Mouse (Mus musculus): ENCODE measurements around the gene Mcub. TPM values are rescaled to one million over a fixed set of nuclear protein-coding genes. Genes with fewer than 3 reads are reported as not detected.

Mcub gene
- polyA plus RNA-seq, 1 experiment from 2014 or later: 2.6 TPM

DNA sequence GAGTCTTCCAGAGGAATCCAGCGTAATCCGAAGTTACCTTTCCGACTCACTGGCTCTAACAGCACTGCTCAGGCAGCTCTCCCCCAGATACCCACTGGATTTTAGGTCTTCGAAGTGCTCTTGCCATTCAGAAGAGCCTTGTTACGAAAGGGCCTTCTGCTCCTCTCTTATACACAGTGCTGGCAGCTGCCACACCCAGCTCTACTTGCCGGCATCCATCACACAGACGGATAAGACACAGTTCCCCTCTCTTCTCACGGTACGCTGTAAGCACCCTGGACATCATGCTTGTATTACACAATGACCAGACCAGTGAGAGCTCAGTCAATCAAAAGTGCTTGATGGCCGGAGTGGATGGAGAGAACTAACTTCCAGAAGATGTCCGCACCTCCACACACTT, 11.8 kb upstream of the Mcub start:
- Histone ChIP-seq H3K4me2 (replicated peaks) (no peak overlapping the region), H3K4me3 (no peak overlapping the region), H3K4me1 (no peaks in the 10 kb centered on the region), H3K36me3 (peaks cover 43% of the 10 kb centered on the region), H3K27ac (no peak overlapping the region), H3K27me3 (replicated peaks) (no peaks in the 10 kb centered on the region), H3K9ac (no peak overlapping the region), H3K9me3 (no peaks in the 10 kb centered on the region)
- ATAC-seq (ENCODE audit: low FRiP score, low read depth): no peak
- WGBS: 87% methylated on average over 11 of the region's 11 CpGs

DNA sequence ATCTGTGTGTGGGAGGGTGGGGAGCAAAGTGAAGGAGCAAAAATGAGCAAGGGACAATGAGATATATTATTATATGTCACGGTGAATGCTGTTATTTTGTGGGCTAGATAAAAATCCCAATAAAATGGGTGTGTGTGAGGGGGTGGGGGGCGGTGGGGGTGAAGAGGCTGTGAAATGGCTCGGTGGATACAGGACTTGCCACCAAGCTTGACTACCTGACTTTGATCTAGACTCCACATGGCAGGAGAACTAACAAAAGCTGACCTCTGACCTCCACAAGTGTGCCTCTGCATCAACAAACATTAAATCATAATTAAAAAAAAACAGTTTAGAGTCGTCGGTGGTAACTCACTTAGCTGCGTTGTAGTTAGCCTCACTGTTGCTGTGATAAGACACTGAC, 9.5 kb upstream of the Mcub start:
- H3K27ac ChIP-seq: no peak overlapping the region
- H3K9me3 ChIP-seq: no peaks in the 10 kb centered on the region
- no peak overlapping the region for H3K4me2 ChIP-seq (replicated peaks)
- ATAC-seq (ENCODE audit: low FRiP score, low read depth): no peak
- H3K4me1 ChIP-seq: no peaks in the 10 kb centered on the region
- no peak overlapping the region for H3K9ac ChIP-seq
- H3K4me3 ChIP-seq: no peak overlapping the region
- no peaks in the 10 kb centered on the region for H3K27me3 ChIP-seq (replicated peaks)
- 60% methylated on average over 6 of the region's 6 CpGs for WGBS
- H3K36me3 ChIP-seq: peaks cover 23% of the 10 kb centered on the region

DNA sequence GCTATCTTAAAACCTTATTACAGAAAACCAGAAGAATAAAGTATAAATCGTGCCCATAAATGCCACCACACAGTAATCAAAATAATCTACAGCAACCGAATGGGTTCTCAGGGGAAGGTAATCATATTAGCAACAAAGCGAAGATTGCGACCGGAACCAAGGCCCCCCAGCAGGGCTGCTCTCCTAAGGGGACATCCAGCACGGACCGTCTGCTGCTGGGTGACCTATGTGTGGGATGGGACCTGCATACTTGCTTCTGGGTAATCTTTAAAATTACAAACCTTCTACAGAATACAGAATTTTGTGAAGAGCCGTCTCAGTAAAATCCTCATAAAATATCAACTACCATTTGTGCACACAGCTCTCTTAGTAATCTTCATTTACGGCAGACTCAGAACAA, 8.7 kb upstream of the Mcub start:
- Histone ChIP-seq H3K4me1 (no peaks in the 10 kb centered on the region), H3K27ac (no peak overlapping the region), H3K27me3 (replicated peaks) (no peaks in the 10 kb centered on the region), H3K4me2 (replicated peaks) (no peak overlapping the region), H3K9ac (no peak overlapping the region), H3K4me3 (no peak overlapping the region), H3K9me3 (no peaks in the 10 kb centered on the region), H3K36me3 (peaks cover 16% of the 10 kb centered on the region)
- whole genome bisulfite sequencing: 76% methylated on average over 9 of the region's 9 CpGs
- ATAC-seq (ENCODE audit: low FRiP score, low read depth): no peak

DNA sequence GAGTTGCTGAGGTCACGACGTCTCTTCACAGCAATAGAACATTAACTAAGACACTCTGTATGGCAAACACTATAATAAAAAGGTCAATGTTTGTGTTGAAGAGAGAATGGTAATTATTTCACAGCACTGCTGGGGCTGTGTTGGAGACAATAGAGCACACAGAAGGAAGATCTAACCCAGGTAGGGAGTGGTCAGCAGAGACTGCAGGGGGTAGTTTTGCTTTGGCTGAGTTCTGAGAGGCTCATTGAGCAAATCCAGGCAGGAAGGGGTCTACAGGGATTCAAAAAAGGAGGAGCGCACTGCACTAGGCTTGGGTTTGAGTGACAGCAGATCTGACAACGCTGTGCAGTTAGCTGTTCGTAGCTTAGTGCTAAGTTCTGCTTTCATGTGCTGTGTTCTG, 6.3 kb upstream of the Mcub start:
- WGBS: 82% methylated on average over 5 of the region's 5 CpGs
- Histone ChIP-seq H3K4me2 (replicated peaks) (no peak overlapping the region), H3K9ac (no peak overlapping the region), H3K4me1 (no peaks in the 10 kb centered on the region), H3K27me3 (replicated peaks) (no peaks in the 10 kb centered on the region), H3K27ac (no peak overlapping the region), H3K36me3 (no peaks in the 10 kb centered on the region), H3K4me3 (no peak overlapping the region), H3K9me3 (no peaks in the 10 kb centered on the region)
- no peak for ATAC-seq (ENCODE audit: low FRiP score, low read depth)

DNA sequence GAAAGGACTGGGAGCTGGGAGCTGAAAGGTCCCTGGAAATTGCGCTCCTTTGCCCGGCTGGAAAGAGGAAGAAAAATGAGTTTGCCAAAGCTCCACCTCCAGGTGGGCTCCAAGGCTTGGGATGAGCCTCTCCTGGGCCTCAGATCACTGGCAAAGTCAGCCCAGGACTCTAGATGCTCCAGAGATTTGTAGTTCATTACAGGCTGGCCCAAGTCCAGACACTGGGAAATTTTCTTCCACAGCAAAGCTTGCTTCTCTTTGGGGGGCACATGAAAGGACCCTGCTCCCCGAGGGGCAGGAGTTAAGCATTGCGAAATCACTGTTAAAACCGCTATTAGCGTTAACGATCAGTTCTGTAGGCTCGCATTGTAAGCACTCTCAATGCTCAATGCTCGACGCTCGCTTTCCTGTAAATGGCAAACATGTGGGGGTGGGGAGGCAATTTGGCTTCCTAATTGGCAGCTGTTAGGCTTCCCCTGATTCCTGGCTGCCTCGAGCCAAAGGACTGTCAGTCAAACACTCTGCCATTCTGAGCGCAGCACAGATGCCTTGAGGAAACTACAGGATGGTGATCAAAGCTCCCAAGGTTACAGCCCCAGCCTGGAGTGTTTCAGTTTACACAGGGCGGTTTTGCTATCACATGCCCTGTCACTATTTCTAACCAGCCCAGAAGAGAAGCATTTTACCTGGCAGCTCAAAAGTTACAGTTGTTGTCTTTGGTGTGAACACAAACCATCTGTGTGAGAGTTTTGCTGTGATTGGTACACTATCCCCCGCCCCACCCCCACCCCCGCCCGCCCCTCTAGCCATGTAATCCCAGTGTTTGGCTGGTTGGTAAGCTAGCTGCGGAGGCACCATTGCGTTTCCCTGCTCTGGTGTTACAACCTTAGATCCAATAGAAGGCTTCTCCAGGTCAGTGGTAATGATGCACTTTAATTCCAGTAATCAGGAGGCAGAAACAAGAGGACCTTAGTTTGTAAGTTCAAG, 816 bp upstream of the Mcub start:
- peaks cover 22% of the 10 kb centered on the region for H3K27me3 ChIP-seq (replicated peaks)
- H3K4me1 ChIP-seq: peaks cover 20% of the 10 kb centered on the region
- peak overlapping the region; percentile 100 for H3K4me2 ChIP-seq (replicated peaks)
- no peaks in the 10 kb centered on the region for H3K9me3 ChIP-seq
- peak overlapping the region; percentile 55; the same call in 1 of the 2 replicates for H3K4me3 ChIP-seq
- peak; percentile 67 for ATAC-seq (ENCODE audit: low FRiP score, low read depth)
- 16% methylated on average over 19 of the region's 19 CpGs for WGBS
- H3K36me3 ChIP-seq: no peaks in the 10 kb centered on the region
- peak overlapping the region; percentile 55; the same call in 1 of the 2 replicates for H3K9ac ChIP-seq
- H3K27ac ChIP-seq: no peak overlapping the region

DNA sequence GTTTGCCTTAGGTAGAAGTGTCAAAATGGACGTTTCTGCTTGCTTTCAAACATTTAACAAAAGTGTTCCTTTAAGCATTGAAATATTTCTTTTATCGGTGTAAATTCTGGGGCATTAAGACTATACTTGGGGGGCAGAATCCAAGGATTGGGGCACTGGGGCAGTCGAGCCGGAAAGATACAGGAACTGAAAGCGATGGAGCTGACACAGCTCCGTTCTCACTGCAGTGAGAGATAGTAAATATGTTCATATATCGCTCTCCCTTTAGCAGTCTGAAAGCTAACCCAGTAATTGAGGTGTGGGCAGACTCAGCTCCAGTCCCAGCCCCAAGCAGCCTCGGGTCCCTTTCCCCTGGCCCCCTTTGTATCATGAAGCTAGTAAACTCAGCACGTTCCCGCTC, 975 bp downstream of the Mcub start:
- no peaks in the 10 kb centered on the region for H3K36me3 ChIP-seq
- no peaks in the 10 kb centered on the region for H3K9me3 ChIP-seq
- ATAC-seq (ENCODE audit: low FRiP score, low read depth): no peak
- WGBS: 35% methylated on average over 10 of the region's 10 CpGs
- H3K27me3 ChIP-seq (replicated peaks): peaks cover 22% of the 10 kb centered on the region
- peak overlapping the region; percentile 100 for H3K4me2 ChIP-seq (replicated peaks)
- 0 out of 2 replicates have a peak overlapping the region, but pooled peaks have one; percentile 55 for H3K9ac ChIP-seq
- peaks cover 20% of the 10 kb centered on the region for H3K4me1 ChIP-seq
- no peak overlapping the region for H3K27ac ChIP-seq
- peak overlapping the region; percentile 55; the same call in 1 of the 2 replicates for H3K4me3 ChIP-seq

DNA sequence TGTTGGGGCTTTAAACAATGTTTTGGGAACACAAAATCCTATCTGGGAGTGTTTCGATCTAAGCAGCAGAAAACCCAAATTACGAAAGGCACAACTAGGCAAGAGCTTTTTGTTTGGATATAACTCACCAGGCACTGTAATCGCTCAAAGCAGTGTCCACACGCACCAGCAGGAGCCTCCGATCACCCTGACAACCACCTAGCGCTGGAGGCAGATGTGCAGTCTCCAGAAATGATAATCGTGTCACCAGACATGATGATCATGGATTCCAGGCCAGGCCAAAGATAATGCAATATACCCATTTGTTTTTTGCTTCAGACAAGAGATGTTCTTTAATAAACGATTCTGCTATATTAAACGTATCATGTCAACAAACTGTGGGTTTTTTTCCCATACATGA, 2.1 kb downstream of the Mcub start:
- Histone ChIP-seq H3K27ac (no peak overlapping the region), H3K4me2 (replicated peaks) (no peak overlapping the region), H3K4me1 (peaks cover 20% of the 10 kb centered on the region), H3K9ac (no peak overlapping the region), H3K9me3 (no peaks in the 10 kb centered on the region), H3K36me3 (no peaks in the 10 kb centered on the region), H3K4me3 (no peak overlapping the region), H3K27me3 (replicated peaks) (peaks cover 22% of the 10 kb centered on the region)
- no peak for ATAC-seq (ENCODE audit: low FRiP score, low read depth)
- WGBS: 76% methylated on average over 9 of the region's 9 CpGs

DNA sequence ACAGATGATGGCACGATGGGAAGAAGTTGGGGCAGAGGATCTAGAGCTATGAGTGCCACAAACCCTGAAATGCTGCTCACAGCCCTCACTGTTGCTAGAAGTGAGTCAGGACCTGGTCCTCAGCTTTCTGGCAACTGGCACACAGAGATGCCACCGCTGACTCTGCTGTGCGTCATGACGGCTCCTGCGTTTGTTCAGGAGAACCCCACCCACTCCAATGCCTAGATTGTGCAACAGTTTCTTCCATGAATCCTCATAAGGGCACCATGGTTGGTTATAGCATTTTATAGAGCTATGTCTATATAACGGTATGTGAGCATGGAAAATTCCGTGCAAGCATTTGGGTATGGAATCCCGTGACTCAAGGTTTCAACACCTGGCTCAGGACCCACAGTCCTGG, 5.3 kb downstream of the Mcub start:
- 91% methylated on average over 8 of the region's 8 CpGs for WGBS
- H3K27me3 ChIP-seq (replicated peaks): peaks cover 13% of the 10 kb centered on the region
- H3K27ac ChIP-seq: no peak overlapping the region
- H3K4me3 ChIP-seq: no peak overlapping the region
- ATAC-seq (ENCODE audit: low FRiP score, low read depth): no peak
- no peak overlapping the region for H3K9ac ChIP-seq
- H3K4me1 ChIP-seq: peaks cover 6% of the 10 kb centered on the region; the same call in 1 of the 2 replicates
- no peaks in the 10 kb centered on the region for H3K9me3 ChIP-seq
- no peaks in the 10 kb centered on the region for H3K36me3 ChIP-seq
- H3K4me2 ChIP-seq (replicated peaks): no peak overlapping the region

DNA sequence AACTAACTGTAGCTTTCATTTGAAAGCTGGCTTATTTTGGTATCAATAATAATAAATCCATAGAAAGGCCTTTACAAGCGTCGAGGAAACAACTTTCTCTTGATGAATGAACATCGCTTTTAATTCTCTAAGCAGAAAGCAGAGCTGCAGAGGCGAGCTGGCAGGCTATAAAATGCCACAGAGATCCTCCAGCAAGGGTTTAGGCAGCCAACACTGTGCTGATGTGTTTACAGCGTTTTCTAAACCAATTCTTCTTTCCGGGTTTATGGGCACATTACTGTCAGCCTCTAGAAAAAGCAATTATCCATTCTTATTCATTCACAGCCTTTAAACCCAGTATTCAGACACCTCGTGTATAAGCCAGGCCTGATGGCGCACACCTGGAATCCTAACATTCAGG, 7.5 kb downstream of the Mcub start:
- WGBS: 42% methylated on average over 8 of the region's 8 CpGs
- Histone ChIP-seq H3K4me1 (no peaks in the 10 kb centered on the region), H3K27ac (no peak overlapping the region), H3K27me3 (replicated peaks) (no peaks in the 10 kb centered on the region), H3K36me3 (no peaks in the 10 kb centered on the region), H3K4me2 (replicated peaks) (no peak overlapping the region), H3K9ac (no peak overlapping the region), H3K9me3 (no peaks in the 10 kb centered on the region), H3K4me3 (no peak overlapping the region)
- no peak for ATAC-seq (ENCODE audit: low FRiP score, low read depth)

DNA sequence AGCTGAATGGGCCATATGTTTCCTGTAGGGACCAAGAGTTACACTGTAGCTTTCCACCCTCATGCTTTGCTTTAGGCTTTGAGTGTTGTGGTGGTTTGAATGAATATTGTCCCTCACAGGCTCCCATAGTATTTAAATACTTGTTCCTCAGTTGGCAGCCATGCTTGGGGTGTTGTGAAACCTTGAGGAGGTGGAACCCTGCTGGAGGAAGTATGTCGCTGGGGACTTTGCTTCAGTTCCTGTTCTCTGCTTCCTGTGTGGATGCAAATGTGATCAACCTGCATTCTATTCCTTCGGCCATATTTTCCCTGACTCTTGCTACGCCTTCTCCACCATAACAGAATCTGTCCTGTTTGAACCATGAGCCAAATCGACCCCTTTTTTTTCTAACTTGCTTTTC, 16.7 kb downstream of the Mcub start:
- Histone ChIP-seq H3K36me3 (no peaks in the 10 kb centered on the region), H3K9ac (no peak overlapping the region), H3K27ac (no peak overlapping the region), H3K27me3 (replicated peaks) (no peaks in the 10 kb centered on the region), H3K4me2 (replicated peaks) (no peak overlapping the region), H3K9me3 (no peaks in the 10 kb centered on the region), H3K4me1 (no peaks in the 10 kb centered on the region), H3K4me3 (no peak overlapping the region)
- 87% methylated on average over 4 of the region's 4 CpGs for WGBS
- no peak for ATAC-seq (ENCODE audit: low FRiP score, low read depth)

DNA sequence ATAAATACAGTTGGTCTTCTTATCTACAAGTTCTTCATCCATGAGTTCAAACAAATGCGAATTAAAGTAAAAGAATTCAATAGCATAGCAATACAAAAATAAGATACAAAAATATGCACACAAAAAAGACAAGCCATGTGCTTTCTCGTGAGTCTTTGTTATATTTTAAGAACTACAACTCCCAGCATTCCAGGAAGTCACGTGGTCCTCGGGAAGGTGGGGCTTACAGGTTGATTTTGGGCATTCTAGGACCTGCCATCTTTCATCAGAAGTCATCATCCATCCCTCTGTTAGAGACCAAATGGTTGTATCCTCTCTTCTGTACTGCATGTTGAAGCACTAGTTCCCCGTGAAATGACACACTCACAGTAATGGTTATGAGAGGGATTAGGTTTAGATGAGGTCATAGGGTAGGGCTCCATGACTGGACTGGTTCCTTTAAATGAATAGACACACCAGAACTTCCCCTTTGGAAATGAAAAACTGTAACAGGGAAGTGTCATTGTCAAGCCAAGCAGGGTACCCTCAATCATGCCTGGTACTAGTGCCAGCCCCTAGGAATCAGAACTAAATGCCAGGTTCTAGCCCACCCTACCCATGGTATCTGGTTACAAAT, 20.7 kb downstream of the Mcub start:
- no peak for ATAC-seq (ENCODE audit: low FRiP score, low read depth)
- 85% methylated on average over 5 of the region's 5 CpGs for WGBS

DNA sequence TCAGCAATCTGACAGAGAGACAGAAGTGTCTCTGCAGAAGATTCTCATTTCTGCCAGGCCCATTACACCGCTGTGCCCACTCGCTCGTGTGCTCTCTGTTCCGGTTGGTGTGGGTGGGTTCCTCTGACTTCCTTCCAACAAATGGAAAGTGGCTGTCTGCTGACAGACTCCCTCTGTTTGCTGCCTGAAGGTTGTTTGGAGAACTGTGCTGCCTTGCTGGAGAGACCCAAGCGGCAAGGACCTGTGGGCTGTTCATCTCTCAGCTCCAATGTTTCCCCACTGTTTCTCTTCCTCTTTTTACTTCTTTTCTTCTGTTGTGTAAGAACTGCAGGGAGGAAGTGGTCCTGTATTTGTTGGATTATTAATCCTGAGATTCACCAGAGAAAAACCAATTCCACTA, 21.6 kb downstream of the Mcub start:
- Histone ChIP-seq H3K4me1 (no peaks in the 10 kb centered on the region), H3K27ac (no peak overlapping the region), H3K9me3 (no peaks in the 10 kb centered on the region), H3K9ac (no peak overlapping the region), H3K27me3 (replicated peaks) (no peaks in the 10 kb centered on the region), H3K36me3 (no peaks in the 10 kb centered on the region), H3K4me3 (no peak overlapping the region), H3K4me2 (replicated peaks) (no peak overlapping the region)
- ATAC-seq (ENCODE audit: low FRiP score, low read depth): no peak
- 93% methylated on average over 5 of the region's 5 CpGs for WGBS

More for the DNA sequence above, 20.7 kb downstream of the Mcub start:
- no peaks in the 10 kb centered on the region for H3K27me3 ChIP-seq (replicated peaks)
- no peak overlapping the region for H3K4me2 ChIP-seq (replicated peaks)
- H3K4me1 ChIP-seq: no peaks in the 10 kb centered on the region
- no peak overlapping the region for H3K27ac ChIP-seq
- H3K9ac ChIP-seq: no peak overlapping the region
- no peaks in the 10 kb centered on the region for H3K9me3 ChIP-seq
- H3K36me3 ChIP-seq: no peaks in the 10 kb centered on the region
- no peak overlapping the region for H3K4me3 ChIP-seq

All from neural tube, embryonic 12.5 days (tissue).